Mouse (Mus musculus): ENCODE measurements around the gene Fli1.

Fli1 gene

DNA sequence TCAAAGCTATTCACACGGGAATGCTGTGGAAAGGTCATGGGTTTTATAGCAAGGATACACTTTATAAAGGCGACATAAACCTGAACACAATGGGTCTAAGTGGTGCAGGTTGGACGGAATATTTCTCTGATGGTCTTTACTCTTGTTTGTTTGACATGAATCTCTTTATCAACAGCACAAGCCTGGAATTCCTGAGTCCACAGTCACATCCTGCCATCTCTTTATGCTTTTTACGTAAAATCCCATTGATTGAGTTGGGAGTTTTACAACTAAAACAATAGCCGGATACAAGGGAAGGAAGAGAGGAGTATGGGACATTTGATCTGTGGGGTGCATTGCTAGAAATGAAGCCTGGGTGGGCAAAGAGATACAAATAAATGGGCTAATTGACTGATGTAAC is 16.9 kb downstream of the Fli1 start:
- DNase-seq (ENCODE audit: low spot score in 2 of 2): no peak

- no peak for DNase-seq (ENCODE audit: low spot score in 2 of 2)
Observed at GRCm38 (mm10) chr9:32522536-32523245, 20.0 kb downstream of the Fli1 start.

- DNase-seq (ENCODE audit: low spot score in 2 of 2): no peak
Observed at GRCm38 (mm10) chr9:32521331-32521730, 21.3 kb downstream of the Fli1 start.

DNA sequence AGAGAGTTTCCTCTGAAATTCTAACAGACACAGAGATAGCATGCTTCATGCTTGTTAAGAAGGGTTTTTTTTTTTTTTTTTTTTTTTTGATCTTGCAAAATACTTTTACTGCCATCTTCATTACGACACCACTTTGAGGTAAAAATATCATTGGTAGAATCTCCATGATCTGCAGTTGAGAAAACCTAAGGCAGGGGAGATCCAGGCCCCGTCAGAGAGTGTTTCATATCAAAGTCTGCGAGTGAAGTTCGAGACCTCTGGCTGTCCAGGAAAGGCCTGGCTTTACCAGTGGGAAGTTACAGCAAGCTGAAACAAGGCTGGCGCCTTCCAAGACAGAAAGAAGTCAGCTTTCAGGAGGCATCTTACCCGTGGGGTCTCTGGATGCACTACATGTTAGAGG is 21.8 kb downstream of the Fli1 start:
- no peak for DNase-seq (ENCODE audit: low spot score in 2 of 2)

DNA sequence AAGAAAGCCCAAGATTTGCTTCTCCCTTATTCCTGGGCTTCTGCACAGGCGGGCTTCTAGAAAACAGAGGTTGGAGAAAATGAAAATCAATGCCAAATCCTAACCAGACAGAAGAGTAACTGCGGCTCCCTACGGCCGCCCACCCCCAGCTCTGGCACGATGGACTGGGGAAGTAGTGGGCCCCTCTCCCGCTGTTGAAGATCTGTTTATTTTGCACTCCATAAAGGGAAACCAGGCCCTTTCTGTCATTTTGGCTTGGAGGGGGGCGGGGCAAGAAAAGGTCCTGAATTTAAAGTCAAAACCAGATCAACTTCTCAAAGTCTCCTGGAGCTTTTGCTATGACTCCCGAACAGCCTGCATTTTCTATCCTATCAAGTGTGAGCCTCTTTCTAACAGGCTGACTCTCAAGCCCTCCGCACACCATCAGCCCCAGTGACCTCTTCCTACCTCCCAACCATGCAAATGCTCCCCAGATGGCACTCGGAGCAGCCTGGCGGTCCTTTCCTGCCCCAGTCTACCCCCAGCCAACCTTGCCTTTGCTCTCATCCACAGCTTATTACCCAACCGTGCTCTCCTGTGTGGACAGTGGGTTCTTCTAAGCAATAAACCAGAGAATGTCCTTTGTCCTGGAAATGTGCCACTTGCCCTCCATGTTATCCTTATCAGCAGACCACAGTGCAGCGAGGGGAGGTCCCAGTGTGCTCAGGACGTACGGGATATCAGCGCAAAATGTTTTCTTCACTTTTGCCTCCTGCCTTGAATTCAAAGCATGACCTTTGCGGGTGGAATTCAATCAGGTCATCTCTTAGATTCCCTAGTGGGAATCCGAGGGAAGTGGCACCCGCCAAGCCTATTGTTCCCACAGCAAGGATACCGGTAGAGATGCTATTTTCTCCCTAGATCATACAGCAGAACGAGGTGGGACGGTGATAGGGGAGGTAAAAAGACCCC is 23.3 kb downstream of the Fli1 start:
- DNase-seq (ENCODE audit: low spot score in 2 of 2): no peak

DNA sequence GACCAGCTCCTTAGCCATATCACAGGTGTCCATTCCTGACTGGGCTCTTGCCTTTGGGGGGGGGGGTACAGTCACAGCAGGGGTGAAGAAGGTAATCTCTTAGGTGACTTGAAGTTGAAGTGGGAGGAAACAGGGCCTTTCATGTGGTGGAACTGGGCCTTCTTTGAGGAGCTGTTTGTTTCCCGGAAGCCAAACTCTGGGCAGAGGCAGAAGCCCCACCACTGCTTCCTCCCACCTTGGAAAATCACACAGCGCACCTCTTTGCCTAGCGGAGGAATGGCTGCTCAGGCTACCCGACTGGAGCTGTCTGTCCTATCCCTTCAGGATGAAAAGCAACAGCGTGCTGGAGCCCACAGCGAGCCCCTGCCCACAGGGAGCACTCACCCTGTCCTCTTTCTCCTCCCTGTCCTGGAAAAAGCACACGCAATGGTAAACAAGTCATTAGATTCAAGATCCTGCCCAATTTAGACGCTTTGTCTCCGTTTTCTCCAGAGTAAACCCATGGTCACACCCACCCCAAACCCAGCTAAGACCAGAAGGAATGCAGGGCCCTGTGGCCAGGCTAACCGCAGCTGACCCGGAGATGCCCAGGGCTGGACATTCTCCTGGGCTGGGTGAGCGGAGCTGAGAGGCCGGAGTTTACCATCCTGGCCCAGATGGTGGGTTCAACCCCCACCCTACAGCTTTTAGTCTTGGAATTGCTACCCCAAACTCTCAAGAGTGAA is 24.1 kb downstream of the Fli1 start:
- no peak for DNase-seq (ENCODE audit: low spot score in 2 of 2)

- no peak for DNase-seq (ENCODE audit: low spot score in 2 of 2)
Observed at GRCm38 (mm10) chr9:32516691-32517090, 26.0 kb downstream of the Fli1 start.

DNA sequence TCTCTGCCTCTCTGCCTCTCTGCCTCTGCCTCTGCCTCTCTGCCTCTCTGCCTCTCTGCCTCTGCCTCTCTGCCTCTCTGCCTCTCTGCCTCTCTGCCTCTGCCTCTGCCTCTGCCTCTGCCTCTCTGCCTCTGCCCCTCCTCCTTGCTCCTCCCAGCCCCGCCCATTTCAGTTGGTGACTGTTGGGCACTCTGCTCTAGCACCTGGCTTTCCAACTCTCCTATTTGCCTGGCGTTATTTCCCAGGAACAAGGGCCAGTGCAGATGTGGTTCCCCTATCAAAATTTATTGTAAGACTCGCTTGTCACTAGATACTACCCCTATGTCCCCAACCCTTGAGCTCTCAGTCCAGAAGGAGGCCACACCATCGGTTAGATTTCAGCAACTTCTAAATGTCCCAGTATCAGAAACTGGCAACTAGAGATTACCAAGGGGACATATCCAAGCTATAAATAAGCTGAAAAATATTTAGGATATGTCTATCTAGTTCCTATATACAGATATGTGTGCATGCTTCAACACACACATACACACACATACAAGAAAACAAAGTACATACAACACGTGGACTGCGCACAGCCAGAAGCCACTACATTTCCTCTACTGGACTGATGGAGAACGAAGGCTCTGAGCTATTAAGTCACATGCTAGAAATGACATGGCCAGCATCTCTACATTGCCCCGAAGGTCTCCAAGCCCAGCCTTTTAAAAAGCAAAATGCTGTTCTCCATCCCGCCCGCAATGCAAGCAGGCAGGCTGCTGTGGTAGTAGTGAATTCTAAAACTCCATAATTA is 26.6 kb downstream of the Fli1 start:
- DNase-seq (ENCODE audit: low spot score in 2 of 2): no peak

DNA sequence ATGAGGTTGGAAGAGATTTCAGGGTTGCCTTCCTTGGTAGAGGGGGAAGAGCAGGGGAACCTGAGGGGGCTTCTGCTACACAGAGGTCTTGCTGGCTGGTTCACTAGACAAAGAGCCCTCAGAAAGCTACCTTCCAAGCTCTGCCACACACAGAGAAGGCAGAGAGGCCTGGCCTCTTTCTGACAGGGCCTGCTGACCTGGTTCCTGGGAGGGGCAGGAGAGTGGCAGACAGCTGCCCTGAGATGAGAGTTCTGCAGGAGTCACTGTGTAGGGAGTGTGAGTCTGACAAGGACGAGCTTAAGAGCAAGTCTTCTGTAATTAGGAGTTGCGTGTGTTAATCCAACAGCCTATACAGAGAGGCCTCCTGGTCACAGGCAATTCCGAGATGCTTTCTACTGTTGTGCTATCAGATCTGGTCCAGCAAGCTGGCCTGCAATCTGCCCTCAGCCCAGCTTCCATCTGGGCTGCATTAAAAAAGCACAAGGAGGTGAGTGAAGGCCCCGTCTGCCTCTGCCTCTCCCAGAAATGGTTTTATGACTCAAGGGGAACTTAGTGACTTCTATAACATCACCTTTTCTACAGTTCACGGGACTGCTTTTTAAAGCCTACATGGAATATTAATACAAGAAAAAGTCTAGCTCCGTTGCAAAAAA is 28.1 kb downstream of the Fli1 start:
- DNase-seq (ENCODE audit: low spot score in 2 of 2): no peak

DNA sequence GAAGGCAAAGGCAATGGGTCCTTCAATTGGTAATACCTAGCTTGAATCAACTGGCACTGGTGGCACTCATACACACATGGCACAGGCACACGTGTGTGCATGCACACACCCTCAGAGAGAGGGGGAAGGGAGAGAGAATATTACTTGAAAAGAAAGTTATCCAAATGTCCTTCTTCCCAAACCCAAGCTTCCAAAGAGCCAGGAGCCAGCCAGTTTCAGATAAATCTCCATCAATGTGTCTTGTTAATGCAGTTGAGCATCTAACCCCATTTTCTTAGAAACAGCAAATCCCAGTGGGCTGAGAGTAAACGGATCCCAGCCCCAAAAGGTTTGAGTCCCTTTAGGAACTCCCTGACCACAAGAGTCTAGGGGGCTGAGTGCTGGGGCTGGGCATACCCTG is 29.2 kb downstream of the Fli1 start:
- no peak for DNase-seq (ENCODE audit: low spot score in 2 of 2)

- no peak for DNase-seq (ENCODE audit: low spot score in 2 of 2)
Observed at GRCm38 (mm10) chr9:32510454-32511263, 32.0 kb downstream of the Fli1 start.

- no peak for DNase-seq (ENCODE audit: low spot score in 2 of 2)
Observed at GRCm38 (mm10) chr9:32509706-32510156, 32.9 kb downstream of the Fli1 start.

DNA sequence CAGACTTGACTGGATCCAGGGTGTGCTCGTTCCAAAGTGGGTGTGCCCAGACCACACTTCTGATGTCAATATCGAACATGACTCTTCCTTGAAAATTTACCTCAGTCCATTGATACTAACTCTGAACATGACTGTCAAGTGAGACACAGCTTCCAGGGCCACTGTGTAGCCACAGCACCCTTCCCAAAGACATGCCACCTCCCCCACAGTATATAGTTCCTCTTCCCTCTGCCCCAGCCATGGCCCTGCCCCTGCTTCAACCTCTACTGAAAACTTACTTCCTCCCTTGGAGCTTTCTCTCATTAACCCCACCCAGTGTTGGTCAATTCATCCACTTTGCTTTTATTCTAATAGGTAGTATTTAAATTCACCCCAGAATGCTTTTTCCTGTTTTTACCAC is 34.0 kb downstream of the Fli1 start:
- peak in 1 of 2 experiments; percentile 15 for DNase-seq (ENCODE audit: low spot score in 2 of 2)

GRCm38 (mm10) chr9:32508118-32508517 is 34.5 kb downstream of the Fli1 start:
- DNase-seq (ENCODE audit: low spot score in 2 of 2): no peak

DNA sequence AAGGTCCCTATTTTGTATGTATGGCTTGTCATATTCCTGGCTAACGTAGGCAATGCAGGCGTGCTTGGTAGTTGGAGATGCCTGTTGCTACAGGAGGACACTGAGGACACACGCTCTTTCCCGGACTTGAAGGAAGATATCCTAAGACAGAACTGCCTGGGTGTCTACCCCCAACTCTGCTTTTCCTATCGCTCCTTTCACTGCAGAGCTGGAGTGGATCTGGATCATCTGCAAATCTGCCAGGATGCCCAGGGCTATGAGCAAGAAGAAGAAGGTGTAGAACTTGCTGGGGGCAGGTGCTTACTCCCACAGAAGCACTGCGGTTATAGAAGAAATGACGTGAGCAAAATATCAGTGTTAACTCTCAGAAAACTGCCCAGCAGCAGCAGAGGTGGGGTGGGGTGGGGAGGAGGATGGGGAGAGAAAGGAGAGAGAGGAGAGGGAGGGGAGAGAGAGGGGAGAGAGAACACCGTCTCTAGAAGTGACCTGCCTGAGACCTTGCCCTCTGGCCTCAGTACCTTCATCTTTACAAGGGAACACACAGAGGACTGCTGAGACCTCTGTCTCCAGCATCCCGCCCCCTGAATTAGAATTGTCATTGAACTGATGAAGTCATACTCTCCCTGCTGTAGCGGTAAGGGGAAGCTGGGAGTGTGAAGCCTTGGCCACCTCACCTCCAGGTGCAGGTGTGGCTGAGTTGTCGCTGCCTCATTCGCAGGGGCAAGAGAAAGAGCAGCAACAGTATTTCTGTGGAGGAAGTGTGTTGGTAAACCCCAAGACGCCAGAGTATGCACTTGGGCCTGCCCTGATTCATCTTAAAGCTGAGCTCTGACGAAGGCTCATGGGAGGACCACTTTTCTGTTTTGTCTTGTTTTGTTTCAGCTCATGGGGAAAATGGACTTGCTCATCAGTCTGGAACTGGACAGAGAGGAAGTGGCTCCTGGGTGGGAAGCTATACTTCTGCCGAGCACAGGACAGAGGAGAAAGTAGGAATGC is 35.5 kb downstream of the Fli1 start:
- no peak for DNase-seq (ENCODE audit: low spot score in 2 of 2)

DNA sequence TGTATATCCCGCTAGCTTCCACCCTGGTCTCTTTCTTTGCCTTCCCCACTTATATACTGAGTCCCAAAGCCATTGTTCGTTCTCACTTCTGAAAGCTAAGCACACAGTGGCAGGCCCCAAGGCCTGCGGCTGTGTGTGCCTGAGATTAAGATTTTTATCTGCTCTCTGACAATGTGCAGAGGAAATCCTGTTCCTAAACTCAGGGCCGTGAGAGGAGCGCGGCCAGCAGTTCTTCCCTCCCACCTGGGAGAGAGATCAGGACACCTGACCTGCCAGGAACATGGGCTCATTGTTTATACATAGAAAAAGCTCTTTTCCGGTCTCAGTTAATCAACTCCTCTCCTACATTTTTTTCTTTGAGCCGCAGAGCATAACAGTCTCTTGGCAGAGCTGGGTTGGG is 36.5 kb downstream of the Fli1 start:
- peak in 1 of 2 experiments; percentile 22 for DNase-seq (ENCODE audit: low spot score in 2 of 2)

DNA sequence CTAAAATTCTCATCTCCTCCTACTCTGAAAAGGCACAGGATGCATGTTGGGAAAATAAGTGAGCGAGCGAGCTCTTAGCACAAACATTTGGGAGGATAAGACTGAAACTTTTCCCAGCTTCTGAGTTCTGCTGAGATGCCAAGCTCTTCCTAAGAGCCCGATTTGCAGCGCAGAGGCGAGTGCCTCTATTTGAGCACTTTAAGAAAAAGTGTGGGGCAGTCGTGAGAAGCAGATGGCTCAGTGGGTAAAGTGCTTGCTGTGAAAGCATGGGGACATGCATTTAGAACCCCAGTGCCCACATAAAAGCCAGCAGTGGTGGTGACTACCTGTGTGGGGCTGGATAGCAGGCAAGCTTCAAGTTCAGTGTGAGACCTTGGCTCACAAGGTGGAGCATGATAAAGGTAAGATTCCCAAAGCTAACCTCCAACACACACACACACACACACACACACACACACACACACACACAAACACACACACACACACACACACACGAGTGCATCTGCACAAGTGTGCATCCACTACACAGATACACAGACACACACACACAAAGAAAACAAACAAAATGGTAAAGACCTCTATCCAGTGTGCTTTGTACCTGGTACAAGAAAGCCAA is 37.1 kb downstream of the Fli1 start:
- DNase-seq (ENCODE audit: low spot score in 2 of 2): no peak

- DNase-seq (ENCODE audit: low spot score in 2 of 2): no peak
Observed at GRCm38 (mm10) chr9:32503995-32504451, 38.6 kb downstream of the Fli1 start.
